7 mouse cellular contexts compared by ENCODE assay signal in the genomic region with DNA sequence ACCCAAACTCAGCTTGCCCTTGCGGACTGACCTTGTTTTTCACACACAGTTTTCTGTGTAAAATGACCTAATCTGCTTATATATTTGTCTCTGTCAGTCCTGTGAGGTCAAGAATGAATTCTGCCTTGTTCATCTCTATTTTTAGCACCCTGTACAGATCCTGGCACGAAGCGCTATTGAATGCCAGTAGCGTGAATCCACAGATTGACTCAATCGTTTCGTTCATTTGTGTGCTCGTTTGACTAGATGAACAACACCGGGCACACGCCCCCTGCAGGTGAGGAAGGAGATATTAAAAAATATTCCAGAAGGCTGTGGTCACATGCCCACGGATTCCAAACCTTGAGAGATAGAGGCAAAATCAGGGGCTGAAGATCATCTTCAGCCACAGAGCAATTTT. TPM values are rescaled to one million over a fixed set of nuclear protein-coding genes. Genes with fewer than 3 reads are reported as not detected.
DNase-seq lines count a peak whose midpoint lies in the region; ATAC-seq and TF ChIP-seq lines count a peak whose summit lies in the region.

No protein-coding gene starts in this region.

- H3K36me3 ChIP-seq in hindbrain, embryonic 14.5 days (replicated peaks; ENCODE audit: control insufficient read depth, insufficient read depth), result no peaks in the 10 kb centered on the region

- no peak for TF ChIP-seq CTCF in Patski (IDR thresholded peaks at IDR 0.05)
- peak; percentile 79 for TF ChIP-seq CTCF in cerebellum, adult 2 months (IDR thresholded peaks at IDR 0.05; ENCODE audit: borderline replicate concordance, insufficient read depth, low read depth, low read length)
- peak; percentile 70 for TF ChIP-seq CTCF in left cerebral cortex, adult 2 months (IDR thresholded peaks at IDR 0.05)

- WGBS in cerebellum, adult 2 months, result under 1% methylated on average over 10 of the region's 10 CpGs
- WGBS in hindbrain, embryonic 14.5 days, result 1% methylated on average over 10 of the region's 10 CpGs

- TF ChIP-seq POLR2A in cerebellum, adult 2 months (IDR thresholded peaks at IDR 0.05; ENCODE audit: borderline replicate concordance, insufficient read depth, low read length), result no peak

- peak overlapping the region; percentile 75 for H3K4me3 ChIP-seq in cerebellum, adult 2 months (replicated peaks; ENCODE audit: insufficient read depth, low read depth, low read length)
- H3K4me3 ChIP-seq in hindbrain, embryonic 14.5 days (replicated peaks; ENCODE audit: low read length), result peak overlapping the region; percentile 39
- H3K4me3 ChIP-seq in left cerebral cortex, adult 2 months, result peak overlapping the region; percentile 43

- H3K9me3 ChIP-seq in hindbrain, embryonic 14.5 days (ENCODE audit: control insufficient read depth, low read length), result no peaks in the 10 kb centered on the region

- peak overlapping the region; percentile 45 for H3K9ac ChIP-seq in hindbrain, embryonic 14.5 days

- intact Hi-C loops in left cerebral cortex, adult 2 months (cut with DNase I), result loop anchor here (1.0 kb wide), 2 partner anchors 28 to 48 kb away; no protein-coding TSS in a partner anchor

- H3K4me1 ChIP-seq in cerebellum, adult 2 months (ENCODE audit: control insufficient read depth, insufficient read depth, low read length), result no peaks in the 10 kb centered on the region; the same call in 1 of the 2 replicates
- H3K4me1 ChIP-seq in hindbrain, embryonic 14.5 days (replicated peaks; ENCODE audit: control insufficient read depth, insufficient read depth, low read length), result 0 out of 2 replicates have a peak, but pooled peaks cover 3% of the 10 kb centered on the region

- CTCF ChIA-PET in Patski (lab: Charles Lee), result interaction anchor here (1.4 kb wide), 1 partner anchor 42 kb away, joined by 3 read pairs; no protein-coding TSS in a partner anchor

- in situ Hi-C loops in Patski (cut with MboI; ENCODE audit: low pct_unique_long_range_greater_than_20kb), result loop anchor here (5.0 kb wide), 1 partner anchor 39 kb away; no protein-coding TSS in a partner anchor

- H3K4me2 ChIP-seq in hindbrain, embryonic 14.5 days (replicated peaks), result peak overlapping the region; percentile 70

- POLR2A ChIA-PET in Patski (lab: Charles Lee), result interaction anchor here (0.5 to 1.1 kb wide), 3 partner anchors 9 to 31 kb away, joined by 3 to 4 read pairs (median 3); no protein-coding TSS in a partner anchor

- peak; percentile 78 for DNase-seq in Patski (ENCODE audit: low read depth, low spot score)
- DNase-seq in cerebellum, adult 2 months, result peak; percentile 79 to 89
- DNase-seq in frontal cortex, postnatal 10 days (ENCODE audit: low spot score in 2 of 2), result peak; percentile 69 to 79
- peak; percentile 85 for DNase-seq in hindbrain, embryonic 14.5 days (ENCODE audit: low spot score)
- peak; percentile 51 to 71 for DNase-seq in left cerebral cortex, adult 2 months (ENCODE audit: extremely low spot score in 1 of 2, low spot score in 2 of 2)
- peak; percentile 87 to 88 for DNase-seq in right cerebral cortex, postnatal 10 days (ENCODE audit: low spot score in 2 of 2)

- no peaks in the 10 kb centered on the region for H3K27me3 ChIP-seq in Patski
- no peaks in the 10 kb centered on the region for H3K27me3 ChIP-seq in cerebellum, adult 2 months (ENCODE audit: control insufficient read depth, insufficient read depth, low read length)
- no peaks in the 10 kb centered on the region for H3K27me3 ChIP-seq in hindbrain, embryonic 14.5 days (ENCODE audit: control insufficient read depth, insufficient read depth, low read length)

- H3K27ac ChIP-seq in cerebellum, adult 2 months (ENCODE audit: insufficient read depth, low read length), result peak overlapping the region; percentile 71; the same call in 1 of the 2 replicates
- H3K27ac ChIP-seq in hindbrain, embryonic 14.5 days, result peak overlapping the region; percentile 77
- peak overlapping the region; percentile 97 for H3K27ac ChIP-seq in left cerebral cortex, adult 2 months

- ATAC-seq in Patski, result peak; percentile 67
- peak; percentile 68 for ATAC-seq in hindbrain, embryonic 14.5 days (ENCODE audit: low FRiP score)
- peak; percentile 69 for ATAC-seq in megakaryocyte, adult 5-6 weeks (ENCODE audit: poor library complexity, severe bottlenecking)

RNA-seq across cellular contexts. Expression of gene Xirp1, which starts 11.9 kb away (rescaled TPM):
- polyA plus RNA-seq in Patski (2021), result 0.04 TPM
- 0.03 and 0.05 TPM in 2 replicates for polyA plus RNA-seq in cerebellum, adult 2 months (2012; rRNA removed)
- 0.04 TPM in 1 of 2 replicates, not detected in the other for polyA plus RNA-seq in hindbrain, embryonic 14.5 days (2014; fragmentation: Nextera tagmentation; extraction: Ambion mirVana)
- total RNA-seq in left cerebral cortex, adult 2 months (2021), result under 1 TPM; 0.14 to 0.20 TPM
- total RNA-seq in megakaryocyte, adult 5-6 weeks (2015), result 0.09 TPM in 1 of 2 replicates, not detected in the other
- total RNA-seq in megakaryocyte, adult 5-6 weeks (2017), result not detected in 2 replicates

RNA-seq across cellular contexts. Expression of gene Csrnp1, which starts 27.1 kb away (rescaled TPM):
- polyA plus RNA-seq in Patski (2021), result 18.8 TPM
- 11.1 and 12.6 TPM in 2 replicates for polyA plus RNA-seq in cerebellum, adult 2 months (2012; rRNA removed)
- polyA plus RNA-seq in hindbrain, embryonic 14.5 days (2014; fragmentation: Nextera tagmentation; extraction: Ambion mirVana), result 0.68 and 0.80 TPM in 2 replicates
- 10 to 100 TPM; 28.7 to 31.3 TPM for total RNA-seq in left cerebral cortex, adult 2 months (2021)
- total RNA-seq in megakaryocyte, adult 5-6 weeks (2015), result 7.9 and 11.6 TPM in 2 replicates
- total RNA-seq in megakaryocyte, adult 5-6 weeks (2017), result 11.8 and 12.5 TPM in 2 replicates

RNA-seq across cellular contexts. Expression of gene Cx3cr1, which starts 58.1 kb away (rescaled TPM):
- not detected for polyA plus RNA-seq in Patski (2021)
- 8.6 and 9.0 TPM in 2 replicates for polyA plus RNA-seq in cerebellum, adult 2 months (2012; rRNA removed)
- 6.5 and 9.0 TPM in 2 replicates for polyA plus RNA-seq in hindbrain, embryonic 14.5 days (2014; fragmentation: Nextera tagmentation; extraction: Ambion mirVana)
- 10 to 100 TPM; 28.6 to 30.9 TPM for total RNA-seq in left cerebral cortex, adult 2 months (2021)
- total RNA-seq in megakaryocyte, adult 5-6 weeks (2015), result 88.0 and 95.4 TPM in 2 replicates
- total RNA-seq in megakaryocyte, adult 5-6 weeks (2017), result 111 and 114 TPM in 2 replicates

Comparison
In these comparisons a context has a peak if more than half of its experiments do, and no peak if none do; other contexts are left out.
1. Peak in every context shown above with its lines: DNase-seq, ATAC-seq, H3K4me3 ChIP-seq and H3K27ac ChIP-seq.